Mouse (Mus musculus) gastrocnemius, postnatal 4 days (tissue): ENCODE measurements around the gene Galnt10. TPM values are rescaled to one million over a fixed set of nuclear protein-coding genes. Genes with fewer than 3 reads are reported as not detected.
A peak's percentile ranks its signal among the peaks of the same experiment; 100 is the strongest.

Source experiments
- DNase-seq, 2 experiments: peaks; one replicate each; pipeline ENCODE4 v3.0.0; 2021 to 2022; ENCODE audit warnings: low spot score in 2 of 2, mixed read lengths in 2 of 2
- total RNA-seq, 2 experiments: library from RNA; stranded (reverse); gene quantifications; 2 replicates each; pipeline ENCODE4 v1.2.3; 2021

Gene Galnt10
- total RNA-seq, 2 experiments from 2014 or later = 16.9 to 18.8 TPM

DNA sequence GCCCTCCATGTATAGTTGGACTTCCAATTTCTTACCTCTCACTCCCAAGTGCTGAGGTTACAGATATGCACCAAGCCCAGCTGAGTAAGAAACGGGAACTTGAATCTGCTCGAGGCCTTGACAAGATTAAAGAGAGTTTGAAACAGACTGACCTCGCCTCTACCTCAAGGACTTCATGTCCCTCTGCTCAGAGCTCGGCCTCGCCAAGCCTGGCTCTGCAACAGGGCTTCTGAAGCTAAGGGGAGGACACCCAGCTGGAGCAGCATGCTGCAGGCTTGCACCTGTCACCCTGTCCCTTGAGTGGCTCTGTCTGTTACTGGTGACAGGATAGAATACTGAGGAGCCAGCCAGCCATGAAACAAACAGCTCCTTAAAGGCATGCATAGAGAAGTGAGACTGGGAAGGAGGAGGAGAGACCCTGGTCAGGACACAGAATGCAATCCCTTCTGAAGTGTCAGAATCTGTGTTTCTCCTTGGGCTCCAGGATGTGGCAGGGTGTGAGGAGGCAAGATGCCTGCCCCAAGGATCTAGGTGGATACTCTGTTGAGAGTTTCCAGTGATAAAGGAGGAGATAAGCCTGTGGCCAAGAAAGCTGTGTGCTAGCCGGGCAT lies 11.2 kb upstream of the Galnt10 start:
- no peak for DNase-seq

DNA sequence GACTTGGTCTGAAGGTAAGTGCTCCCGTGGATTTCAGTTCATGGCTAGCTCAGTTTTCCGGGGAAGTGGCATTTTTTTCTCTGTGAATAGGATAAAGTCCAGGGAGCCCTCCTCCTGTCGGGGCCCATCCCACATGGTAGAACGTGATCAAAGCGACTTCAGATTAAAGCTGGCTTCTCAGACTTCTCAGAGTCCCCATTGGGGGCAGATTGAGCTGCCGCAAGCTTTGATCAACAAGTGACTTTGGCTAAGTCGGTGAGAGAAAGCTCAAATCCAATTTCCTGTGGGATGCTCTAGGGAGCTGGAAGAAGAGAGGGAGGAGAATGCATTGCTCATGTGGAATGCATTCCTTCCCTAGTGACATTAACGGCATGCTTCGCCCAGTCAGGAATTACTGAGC lies 10.1 kb upstream of the Galnt10 start:
- DNase-seq = no peak

DNA sequence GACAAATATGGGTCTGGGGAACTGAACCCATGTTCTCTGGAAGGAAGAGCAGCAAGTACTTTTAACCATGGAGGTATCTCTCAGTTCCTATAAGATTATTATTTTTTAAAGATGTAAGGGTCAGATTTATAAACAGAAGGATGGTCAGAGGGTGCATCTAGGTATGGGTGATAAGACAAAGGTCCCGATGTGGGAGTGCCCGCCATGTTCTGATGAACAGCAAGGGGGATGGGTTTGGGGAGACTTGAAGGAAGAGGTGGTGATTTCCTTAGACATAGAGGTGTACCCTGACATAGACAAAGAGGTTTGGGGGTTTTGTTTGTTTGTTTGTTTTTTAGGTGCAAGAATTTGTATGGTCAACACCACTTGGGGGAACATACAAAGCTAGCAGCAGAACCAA lies 1.6 kb upstream of the Galnt10 start:
- DNase-seq = no peak

DNA sequence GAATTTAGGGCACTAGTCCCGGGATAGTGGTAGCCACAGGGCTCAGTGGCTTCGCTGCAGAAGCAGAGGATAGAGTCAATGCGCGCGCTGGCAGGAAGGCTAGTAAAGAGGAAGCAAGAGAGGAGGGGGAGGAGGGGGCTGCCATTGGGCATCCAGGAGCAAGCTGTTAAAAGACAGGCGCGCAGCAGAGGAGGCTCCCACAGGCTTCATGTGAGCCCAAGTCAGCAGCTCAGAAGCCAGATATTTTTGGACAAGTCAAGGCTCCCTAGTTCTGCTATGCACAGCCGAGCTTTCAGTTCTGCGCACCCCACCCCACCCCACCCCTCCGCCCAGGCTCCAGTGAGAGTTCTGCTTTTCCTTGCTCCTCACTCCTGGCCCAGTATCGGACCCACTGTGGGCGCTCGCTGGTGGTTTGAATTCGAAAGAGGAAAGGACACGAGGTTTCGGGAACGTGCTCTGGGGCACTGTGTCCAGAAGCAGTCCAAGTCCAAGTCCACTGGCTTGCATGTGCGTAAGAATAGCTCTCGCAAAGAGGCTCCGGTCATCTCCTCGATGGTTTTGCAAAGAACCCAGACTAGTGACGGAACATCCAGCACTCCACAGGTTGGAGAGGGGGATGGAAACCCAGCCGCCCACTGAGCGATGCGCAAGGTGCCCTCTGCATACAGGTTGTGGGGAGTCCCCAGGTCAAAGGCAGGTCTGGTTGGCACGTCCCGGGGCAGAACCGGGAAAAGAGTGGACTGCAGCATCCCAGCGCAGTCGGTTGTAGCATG lies 811 bp upstream of the Galnt10 start:
- DNase-seq = peak in 1 of 2 experiments; percentile 62

DNA sequence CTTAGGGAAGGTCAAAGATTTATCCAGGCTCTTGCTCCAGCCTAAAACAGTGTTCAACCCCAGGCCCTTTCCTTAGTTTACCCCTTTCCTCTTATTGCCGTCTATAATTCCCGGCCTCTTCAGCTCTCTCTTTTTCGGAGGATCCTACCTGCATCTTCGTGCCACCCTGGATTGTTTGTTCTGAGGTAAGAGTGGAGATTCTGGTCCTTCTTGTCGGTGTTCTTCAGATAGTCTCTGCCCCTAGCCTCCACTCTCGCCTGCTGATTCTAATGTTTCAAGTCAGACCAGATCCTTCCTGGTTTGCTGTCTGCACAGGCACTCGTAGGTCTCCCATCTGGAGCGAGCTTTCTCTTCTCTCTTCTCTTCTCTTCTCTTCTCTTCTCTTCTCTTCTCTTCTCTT lies 605 bp downstream of the Galnt10 start:
- DNase-seq = no peak

DNA sequence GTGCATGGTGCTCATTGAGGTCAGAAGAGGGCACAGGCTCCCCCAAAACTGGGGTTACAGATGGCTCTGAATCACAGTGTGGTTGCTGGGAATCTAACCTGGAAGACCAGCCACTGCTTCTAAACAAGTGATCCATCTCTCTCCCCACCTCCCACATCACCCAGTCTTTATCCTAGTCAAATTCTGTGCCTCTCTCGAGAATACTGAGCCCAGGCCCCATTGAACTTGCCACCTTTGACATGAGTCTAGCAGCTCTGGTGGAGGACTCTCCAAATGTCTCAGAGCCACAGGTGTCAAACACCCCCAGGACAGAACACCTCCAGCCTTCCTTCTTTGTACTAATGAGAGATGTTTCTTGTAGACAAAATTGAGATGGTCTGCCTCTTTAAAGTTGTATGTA lies 1.2 kb downstream of the Galnt10 start:
- no peak for DNase-seq

DNA sequence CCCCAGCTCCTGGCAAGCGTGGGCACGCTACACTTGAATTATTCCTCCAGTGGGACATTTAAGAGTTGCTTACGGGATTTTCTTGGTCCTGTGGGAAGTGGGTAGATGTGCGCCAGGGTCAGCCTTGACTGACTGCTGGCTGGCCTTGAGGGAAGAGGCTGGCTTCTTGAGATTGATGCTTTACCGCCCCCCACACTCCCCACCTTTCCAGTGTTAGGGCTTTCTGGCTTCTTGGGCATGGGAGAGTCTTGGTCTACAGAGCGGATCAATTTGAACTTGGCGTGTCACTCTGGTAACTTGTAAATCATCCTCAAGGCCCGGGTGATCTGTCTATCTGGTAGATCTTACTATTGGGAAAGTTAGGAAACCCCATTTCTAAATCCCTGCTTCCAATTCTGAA lies 1.7 kb downstream of the Galnt10 start:
- no peak for DNase-seq

DNA sequence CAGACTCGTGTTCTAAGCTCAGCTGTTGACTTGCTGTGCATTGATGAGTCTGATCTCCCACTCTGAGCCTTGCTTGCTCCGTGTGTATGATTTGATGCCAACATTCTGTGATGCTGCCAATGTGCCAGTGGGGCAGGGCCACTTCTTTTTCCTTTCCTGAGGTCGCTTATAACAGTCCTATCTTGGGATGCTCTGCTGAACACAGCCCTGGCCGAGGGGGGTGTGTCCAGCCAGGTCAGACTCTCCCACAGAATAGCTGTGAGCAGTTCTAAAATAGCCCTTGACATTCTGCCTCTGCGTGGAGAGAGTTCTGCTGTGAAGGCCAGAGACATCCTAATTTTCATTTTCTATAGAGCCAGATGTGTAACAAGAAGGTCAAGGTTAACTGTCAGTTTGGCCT lies 2.2 kb downstream of the Galnt10 start:
- no peak for DNase-seq

DNA sequence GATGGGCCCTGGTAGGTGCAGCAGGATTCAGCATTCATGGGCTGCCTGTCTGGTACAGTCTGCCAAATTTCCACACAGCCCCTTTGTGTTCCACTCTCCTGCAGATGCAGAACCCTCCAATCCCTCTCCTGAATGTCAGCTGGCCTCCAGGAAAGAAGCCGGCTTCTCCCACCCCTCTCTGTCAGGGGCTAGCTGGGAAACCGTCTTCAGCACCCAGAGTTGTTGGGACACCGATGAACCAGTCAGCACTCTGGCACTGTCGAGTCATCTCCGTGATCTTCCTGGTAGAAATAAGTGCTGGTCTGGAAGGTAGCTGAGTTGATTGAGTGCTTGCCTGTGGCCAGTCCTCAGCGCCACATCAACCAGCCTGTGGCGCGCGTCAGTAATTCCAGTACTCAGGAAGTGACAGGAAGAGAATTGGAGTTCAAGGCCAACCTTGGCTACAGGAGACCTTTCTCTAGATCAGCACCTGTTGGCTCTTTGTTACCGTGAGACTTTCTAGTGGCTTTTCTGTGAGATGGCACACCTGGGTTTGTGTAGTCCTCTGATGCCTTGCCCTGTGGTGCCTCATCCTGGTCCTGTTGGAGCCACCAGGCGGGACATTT lies 3.1 kb downstream of the Galnt10 start:
- no peak for DNase-seq

DNA sequence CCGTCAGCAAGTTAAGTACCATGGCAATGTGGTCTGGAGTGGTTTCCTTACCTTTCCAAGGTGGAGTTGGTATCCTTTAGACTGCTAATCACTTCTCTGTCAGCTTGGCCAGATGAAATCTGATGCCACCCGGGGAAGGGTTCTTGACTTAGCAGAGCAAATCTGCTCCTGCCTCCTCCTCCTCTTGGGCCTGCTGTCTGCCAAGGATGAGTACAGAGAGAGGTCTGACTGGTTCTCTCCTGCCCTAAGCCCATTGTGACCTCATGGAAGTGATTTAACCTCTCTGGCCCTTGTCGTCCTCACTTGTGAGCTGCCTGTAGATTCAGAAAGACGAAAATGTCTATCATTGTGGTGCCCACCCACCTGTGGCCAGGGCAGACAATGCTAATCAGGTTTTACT lies 4.0 kb downstream of the Galnt10 start:
- DNase-seq = no peak

DNA sequence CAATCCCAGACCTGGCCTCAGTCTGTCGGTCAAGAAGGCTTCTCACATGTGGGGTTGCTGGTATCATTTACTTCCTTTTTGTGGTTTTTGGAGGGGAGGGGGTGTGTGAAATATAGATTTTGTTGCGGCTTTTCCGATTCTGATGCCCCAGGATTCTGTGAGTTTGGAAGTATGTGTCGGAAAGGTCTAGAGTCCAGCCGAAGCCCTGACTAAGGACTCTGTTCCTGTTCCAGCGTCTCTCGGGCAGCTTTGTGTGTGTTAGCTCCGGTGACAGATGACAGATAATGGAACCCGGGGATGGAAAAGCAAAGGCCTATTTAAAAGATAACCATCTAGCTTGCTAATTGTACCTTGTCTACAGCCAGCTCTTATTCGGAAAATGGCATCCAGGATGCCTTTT lies 4.4 kb downstream of the Galnt10 start:
- no peak for DNase-seq

DNA sequence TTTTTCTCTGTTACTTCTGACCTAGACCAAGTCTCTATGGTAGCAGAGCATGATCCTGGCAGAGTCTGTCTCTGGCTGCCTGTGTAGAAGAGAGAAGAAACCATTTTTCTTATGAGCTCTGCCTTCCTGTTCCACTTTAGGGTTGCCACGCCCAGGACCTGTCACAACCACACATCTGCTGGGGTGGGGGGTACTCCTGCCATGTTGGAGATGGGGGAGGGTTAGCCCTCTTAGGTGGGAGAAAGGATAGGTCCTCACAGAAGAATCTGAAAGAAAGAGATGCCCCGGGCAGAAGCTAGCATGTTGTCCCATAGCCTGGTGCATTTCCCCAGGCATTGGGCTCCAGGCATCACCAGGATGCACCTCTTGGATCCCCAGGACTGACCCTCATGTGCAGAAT lies 5.6 kb downstream of the Galnt10 start:
- DNase-seq = no peak

DNA sequence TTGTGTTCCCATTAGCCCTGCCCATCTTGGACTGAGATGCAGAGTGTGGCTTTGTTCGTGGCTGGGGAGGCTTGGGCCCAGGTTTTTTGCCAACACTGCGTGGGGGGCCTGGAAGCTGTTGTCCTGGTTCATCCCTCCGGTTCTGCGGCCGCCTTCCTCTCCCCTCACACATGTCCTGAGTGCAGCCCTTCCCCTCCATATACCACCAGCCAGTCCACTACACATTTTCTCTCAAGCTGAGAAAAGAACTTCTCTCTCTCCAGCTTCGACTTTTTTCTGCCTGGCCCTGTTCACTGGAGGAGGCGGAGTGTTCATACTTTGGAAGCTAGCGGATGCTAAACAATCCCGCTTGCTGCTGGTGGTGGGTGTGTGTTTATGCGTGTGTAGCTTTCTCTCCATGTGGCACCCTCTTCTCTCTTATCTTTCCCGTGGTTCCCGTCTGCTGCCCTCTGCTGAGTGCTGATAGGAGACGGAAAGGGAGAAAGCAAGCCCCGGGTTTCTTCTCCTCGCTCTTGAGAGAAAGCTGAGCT lies 6.1 kb downstream of the Galnt10 start:
- DNase-seq = no peak

DNA sequence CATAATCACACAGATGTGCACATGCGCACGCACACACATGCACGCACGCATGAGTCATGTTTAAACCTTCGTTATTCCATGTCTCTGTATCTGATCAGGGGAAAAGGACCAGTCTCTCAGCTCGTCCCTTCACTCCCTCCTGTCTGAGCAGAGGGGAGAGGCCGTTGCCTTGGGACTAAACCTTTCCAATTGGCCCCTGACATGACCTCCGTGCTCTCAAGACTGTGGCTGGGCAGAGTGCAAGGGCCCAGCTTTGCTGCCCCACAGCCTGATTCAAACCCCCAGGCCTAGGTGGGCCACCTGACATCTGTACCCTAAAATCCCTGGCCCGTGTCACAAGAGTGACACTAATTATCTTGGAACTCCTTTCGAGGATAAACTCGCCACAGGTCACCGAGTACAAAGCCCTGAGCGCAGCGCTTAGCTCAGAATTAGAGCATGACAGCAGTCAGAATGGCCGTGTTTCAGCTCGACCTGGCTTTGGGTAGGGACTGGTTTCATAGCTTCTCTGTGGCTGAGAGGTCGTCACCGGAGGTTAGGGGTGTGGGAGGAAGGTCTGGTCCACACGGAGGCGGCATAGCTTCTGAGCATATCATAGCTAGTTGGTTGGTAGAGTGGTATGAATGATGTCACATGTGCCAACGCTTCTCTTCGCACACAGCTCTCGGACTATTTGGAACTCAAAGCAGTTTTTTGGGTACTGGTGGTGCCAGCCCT lies 7.1 kb downstream of the Galnt10 start:
- DNase-seq = no peak

DNA sequence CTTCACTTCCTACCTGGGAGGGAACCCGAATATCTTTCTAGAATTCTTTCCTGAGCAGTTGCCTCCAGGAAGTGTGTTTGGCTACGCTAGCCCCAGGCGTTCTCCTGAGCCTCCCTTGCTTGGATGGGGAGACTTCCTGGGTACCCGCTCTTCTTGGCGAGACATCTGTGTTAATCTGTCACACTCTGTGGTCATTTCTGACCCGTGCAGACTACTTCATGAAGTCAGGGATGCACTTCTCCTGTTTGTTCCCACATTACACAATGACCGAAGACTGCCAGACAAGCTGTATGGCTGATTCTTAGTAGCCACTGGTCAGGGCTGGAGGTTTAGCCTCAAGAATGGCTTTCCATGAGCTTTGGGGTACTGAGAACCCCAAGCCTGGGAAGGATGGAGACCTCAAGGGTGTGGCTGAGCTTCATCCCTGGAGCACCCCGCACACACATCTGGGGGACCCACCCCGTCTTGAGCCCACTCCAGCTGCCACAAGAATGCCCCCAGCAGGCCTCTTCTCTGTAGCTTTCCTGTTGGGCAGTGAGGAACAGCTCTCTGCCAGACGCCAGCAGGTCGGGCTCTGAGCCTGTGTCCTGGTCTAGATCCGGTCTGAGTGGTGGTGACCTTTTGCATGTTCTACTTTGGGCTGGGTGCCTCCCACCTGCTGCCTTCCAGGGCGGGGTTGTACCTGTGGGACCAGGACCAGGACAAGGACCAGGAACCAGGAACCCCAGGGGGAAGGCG lies 7.8 kb downstream of the Galnt10 start:
- DNase-seq = no peak

DNA sequence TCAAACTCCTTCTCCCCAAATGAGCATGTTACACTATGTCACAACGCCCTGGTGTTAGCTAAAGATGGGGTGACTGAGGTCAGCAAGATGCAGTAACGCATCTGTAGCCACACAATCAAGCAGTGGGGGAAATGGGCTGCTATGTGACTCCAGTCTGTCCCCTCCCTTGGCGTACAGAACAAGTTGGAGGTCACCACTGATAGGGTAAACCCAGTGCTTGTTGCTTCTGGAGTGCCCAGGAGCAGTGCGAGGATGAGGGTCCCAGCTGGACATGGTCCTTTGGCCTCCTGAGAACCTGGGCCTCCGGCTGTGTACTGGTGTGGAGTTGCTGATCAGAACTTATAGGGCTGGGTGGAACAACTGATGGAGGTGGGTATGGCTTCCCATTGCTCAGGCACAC lies 8.6 kb downstream of the Galnt10 start:
- no peak for DNase-seq

DNA sequence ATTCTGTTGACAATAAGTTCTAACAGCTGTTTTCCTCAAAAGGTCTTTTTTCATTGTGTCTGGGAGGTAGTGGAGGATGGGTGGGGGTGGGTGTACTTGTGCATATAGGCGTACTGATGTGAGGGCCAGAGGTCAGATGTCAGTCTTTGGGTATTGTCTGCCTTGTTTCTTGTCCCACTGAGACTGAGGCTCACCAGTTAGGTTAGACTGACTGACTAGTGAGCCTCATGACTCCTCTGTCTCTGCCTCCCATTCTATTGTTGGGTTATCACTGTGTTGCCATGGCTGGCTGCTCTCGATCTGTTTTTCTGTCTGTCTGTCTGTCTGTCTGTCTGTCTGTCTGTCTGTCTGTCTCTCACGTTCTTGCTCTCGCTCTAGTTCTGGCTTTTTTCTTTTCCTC lies 9.1 kb downstream of the Galnt10 start:
- DNase-seq = no peak

DNA sequence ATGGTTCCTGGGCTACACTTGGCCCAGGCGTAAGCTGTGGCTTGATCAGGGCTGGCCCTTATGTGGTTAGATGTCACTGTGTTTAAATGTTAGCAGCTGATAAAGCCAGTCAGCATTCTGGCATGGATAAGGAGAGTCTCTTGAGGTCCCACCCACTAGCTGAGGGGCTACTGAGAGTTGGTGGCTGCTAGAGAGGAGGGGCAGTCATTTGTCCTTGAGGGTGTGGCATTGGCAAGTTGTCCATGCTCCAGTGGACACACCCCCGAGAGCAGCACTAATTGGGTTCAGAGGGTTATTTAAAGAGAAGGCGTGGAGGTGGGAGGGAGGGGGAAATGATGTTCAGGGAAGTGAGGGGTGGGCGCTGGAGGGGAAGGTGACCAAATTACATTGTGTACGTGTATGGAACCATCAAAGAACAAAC lies 9.7 kb downstream of the Galnt10 start:
- no peak for DNase-seq

DNA sequence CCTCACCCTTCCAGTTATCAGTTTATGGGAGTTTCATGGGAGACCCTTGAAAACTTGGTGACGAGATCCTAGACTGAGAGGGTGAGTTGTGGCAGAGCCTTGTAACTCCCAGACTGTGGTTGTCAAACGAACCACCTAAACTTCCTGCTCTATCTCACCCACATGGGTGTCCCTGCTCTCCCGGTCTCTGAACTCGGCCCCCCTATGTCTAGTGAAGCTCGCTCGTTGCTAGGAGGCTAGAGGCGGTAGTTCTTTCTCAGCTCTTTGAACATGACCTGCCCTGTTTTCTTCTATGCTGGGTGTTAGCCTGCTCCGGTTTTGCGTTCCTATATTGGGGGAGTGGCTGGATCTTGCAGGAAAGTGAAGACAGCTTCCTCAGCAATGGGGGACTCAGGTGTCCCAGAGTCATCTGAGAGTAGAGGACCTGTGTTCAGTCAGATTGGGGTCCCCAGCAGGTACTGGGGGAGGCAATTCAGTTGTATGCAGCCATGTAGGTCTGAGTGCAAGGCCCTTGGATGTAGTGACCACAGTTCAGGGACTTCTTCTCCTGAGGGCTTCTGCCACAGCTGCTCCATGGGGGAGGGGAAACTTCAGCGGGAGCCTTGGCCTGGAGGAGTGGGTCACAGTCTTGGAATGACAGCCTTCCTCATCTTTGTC lies 10.6 kb downstream of the Galnt10 start:
- DNase-seq = no peak

DNA sequence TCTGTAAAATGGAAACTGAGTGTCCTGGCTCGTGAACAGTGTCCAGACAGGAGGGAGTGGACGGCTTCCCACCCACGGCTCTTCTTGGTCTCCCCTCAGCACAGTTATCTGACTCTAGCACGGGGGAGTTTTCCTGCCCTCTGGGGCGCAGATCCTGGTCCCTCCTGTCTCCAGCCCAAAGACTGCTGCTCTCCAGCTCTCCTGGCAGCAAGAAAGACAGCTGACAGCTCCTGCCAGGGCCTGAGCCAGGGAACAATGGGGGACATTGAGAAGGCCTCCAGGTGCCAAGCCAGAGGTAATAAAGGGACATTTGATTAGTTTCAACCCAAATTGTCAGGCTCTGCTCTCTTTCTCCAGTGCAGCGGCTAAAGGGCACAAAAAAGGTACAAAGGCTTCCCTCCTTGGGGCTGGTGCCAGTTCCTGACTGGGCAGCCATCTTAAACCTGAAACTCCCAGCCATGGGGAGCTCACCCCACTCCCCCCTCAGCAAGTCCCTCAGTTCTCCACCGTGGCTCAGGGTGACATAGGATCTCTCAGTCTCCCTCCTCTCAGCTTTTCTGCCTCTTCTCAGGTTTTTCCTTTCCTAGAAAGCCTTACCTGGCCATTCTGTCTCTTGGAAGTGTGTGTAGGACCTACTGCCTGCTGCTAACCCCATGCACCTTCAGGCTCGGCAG lies 11.5 kb downstream of the Galnt10 start:
- DNase-seq = no peak
